Mouse (Mus musculus): ENCODE results near the gene Rftn1.

- TF ChIP-seq CTCF (IDR thresholded peaks at IDR 0.05; ENCODE audit: low read depth, low read length): no peak
- no peak for TF ChIP-seq POLR2A (IDR thresholded peaks at IDR 0.05; ENCODE audit: extremely low read depth, insufficient read depth, low read length)
These were observed 94.2 kb downstream of the Rftn1 start for GRCm38 (mm10) chr17:50096305-50096704.
